Mouse (Mus musculus): ENCODE data around the gene Cacna1c.

The Cacna1c gene

DNA sequence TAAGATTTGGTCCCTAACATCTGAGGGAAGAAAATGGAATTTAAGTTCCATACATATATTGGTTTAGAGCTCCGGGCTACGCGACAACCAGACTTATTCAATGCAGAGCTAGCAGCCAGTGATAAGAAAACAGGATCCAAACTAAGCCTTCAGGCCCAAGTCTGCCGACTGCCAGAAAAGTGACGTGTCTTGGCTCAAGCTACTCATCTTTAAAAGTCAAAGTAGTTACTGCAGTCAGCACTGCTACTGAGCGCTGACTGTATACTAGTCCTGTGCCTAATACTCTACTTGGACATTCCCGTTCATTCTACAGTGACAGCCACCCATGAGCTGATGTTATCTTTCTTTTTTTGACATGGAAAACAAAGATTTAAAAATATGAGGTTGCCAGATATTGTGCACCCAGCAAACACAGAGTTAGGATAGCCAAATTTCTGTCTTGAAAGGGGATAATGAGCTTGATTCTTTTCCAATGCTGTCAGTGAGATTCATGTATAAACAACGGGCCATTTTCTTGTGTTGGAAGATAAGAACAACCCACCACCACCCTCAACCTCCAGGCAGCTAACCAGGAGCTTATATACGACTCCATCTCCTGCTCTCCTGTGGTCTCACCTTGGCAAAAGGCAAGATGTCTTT lies 456.1 kb downstream of the Cacna1c start:
- DNase-seq (ENCODE audit: low spot score), result no peak

- no peak for DNase-seq (ENCODE audit: low spot score)
Measured at GRCm38 (mm10) chr6:118739344-118739743, 456.9 kb downstream of the Cacna1c start.

- DNase-seq (ENCODE audit: low spot score), result no peak
Measured at GRCm38 (mm10) chr6:118738656-118739055, 457.6 kb downstream of the Cacna1c start.

GRCm38 (mm10) chr6:118737078-118737477 lies 459.1 kb downstream of the Cacna1c start:
- no peak for DNase-seq (ENCODE audit: low spot score)

- no peak for DNase-seq (ENCODE audit: low spot score)
Measured at GRCm38 (mm10) chr6:118736491-118736890, 459.7 kb downstream of the Cacna1c start.

GRCm38 (mm10) chr6:118735145-118735544 lies 461.1 kb downstream of the Cacna1c start:
- DNase-seq (ENCODE audit: low spot score), result no peak

- no peak for DNase-seq (ENCODE audit: low spot score)
Measured at GRCm38 (mm10) chr6:118731937-118732336, 464.3 kb downstream of the Cacna1c start.

DNA sequence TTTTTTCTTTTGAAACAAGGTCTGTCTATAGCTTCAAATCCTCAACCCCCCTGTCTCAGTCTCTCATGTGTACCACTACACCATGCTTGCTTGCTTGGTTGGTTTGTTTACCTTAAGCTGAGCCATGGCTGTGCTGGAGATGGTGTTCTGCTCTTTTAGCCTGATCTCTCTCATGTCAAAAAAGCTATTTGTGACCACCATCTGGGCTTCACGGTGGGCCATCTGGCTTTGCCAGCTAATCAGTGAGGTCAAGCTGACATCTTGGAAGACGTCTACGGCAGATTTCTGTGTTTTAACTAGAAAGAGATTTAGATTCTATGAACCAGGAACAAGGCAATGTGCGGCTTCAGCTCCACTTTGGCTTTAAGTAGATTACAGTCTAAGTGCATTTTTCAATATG lies 471.3 kb downstream of the Cacna1c start:
- no peak for DNase-seq (ENCODE audit: low spot score)

DNA sequence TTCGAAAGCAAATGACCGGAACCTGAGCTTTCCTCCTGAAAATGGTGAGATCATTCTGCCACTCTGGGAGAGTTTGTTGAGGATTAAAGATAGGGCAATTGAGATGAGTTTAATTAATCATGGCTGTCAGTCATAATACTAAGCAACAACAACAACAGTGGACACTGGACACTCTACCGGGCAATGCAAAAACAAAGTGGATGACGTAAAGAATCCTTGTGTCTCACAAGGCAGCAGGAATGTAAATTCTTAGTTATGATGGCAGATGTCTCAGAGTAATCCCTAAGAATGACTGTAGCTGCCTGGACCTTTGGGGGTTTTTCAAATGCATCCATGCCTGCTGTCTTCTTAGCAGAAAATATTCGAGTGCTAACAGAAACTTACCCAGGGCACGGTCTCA lies 471.8 kb downstream of the Cacna1c start:
- DNase-seq (ENCODE audit: low spot score), result no peak

- no peak for DNase-seq (ENCODE audit: low spot score)
Measured at GRCm38 (mm10) chr6:118722336-118722735, 473.9 kb downstream of the Cacna1c start.

DNA sequence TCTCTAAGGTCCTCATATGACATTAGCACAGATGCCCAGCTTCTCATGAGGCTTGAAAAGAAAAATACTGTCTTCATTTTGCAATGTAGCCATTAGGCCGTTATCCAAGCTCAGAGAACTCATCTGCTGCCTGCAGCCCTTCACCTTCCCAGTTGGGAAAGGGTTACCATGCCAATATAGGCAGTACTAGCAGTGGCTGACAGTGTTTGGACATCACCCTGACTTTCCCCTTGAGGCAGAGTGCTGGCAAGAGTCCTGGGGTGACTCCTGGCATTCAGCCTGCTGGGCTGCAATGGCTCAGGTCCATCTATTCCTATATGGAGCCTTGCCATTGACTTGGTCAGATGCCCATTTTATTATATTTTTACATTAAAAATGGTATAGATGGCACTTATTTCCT lies 476.7 kb downstream of the Cacna1c start:
- DNase-seq (ENCODE audit: low spot score), result no peak

- DNase-seq (ENCODE audit: low spot score), result no peak
Measured at GRCm38 (mm10) chr6:118713286-118713685, 482.9 kb downstream of the Cacna1c start.

DNA sequence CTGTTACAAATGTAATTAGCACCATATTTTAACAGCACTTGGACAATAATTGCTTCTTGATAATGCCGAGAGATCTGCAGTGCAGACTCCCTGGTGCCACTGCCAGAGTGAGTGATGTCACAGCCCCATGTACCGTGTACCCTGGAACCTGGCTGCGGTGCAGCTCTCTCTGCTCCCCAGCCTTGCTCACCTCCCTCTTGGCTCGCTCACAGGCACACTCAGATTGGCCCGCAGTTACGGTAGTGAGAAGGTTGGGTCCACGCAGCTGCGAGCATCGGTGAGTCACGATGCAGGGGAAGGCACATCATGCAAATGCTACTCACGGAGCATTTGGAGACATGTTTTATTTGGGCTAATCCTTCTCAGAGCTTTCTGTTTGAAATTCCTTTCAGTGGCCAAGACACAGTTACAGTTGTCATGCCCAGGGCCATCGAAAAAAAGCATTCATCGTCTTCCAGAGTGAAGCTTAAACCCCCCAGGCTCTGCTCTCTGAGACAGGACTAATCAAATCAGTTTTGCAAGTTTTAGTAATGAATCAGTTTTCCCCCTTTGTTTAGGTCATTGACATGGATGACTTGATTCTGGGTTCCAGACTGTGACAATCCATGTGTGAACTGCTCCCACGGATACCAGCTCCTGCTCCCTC lies 484.4 kb downstream of the Cacna1c start:
- DNase-seq (ENCODE audit: low spot score), result peak; percentile 50

GRCm38 (mm10) chr6:118707066-118707465 lies 489.2 kb downstream of the Cacna1c start:
- no peak for DNase-seq (ENCODE audit: low spot score)

DNA sequence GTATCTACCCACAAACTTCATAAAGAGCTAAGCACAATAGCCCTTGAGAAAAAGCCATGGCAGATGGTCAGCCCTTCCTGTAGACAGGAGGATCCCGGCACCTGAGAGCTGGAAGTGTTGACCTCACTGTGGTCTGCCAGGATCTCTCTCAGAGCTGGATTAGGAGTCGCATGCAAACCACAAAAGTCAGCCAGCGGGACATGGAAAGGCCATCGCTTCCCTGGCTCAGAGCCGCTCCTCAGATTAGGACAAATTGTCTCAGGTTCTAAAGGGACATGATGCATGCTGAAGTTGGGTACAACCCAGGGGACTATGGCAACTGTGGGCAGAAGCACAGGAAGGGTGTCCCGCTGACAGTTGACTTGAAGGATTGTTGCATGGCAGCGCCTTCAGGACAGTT lies 490.4 kb downstream of the Cacna1c start:
- no peak for DNase-seq (ENCODE audit: low spot score)

DNA sequence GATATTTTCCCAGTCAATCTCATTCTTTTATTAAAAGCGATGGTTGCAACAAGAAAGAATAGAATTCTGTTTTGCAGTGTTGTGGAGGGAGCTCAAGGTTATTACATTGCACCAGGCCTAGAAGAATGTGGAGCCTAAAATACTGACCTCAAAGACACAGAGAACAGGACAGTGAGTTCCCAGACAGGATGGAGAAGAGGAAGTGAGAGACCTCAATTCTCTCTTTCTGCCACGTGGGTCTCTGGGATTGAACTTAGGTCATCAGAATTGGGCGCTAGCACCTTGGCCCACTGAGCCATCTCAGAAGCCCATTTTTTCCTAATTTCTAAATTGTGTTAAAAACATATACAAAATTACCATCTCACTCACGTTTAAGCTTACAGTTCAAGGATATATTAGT lies 501.6 kb downstream of the Cacna1c start:
- DNase-seq (ENCODE audit: low spot score), result no peak

DNA sequence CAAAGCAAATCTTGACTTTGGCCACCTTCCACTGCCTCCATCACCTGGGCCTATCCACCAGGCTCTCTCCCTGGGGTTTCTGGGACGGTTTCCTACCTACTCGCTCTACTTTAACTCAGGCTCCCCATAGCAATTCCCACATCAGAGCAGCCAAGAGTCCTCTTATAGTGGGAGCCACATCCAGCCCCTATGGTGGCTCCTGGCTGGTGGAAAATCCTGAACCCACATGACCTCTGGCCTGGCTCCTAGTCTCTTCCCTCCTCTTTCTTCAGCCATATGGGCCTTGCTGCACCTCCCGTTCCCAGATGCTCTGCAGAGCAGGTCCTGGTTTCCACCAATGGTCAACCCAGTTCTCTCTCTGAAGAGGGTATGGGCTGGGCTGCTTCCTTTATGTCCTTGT lies 506.8 kb downstream of the Cacna1c start:
- no peak for DNase-seq (ENCODE audit: low spot score)

DNA sequence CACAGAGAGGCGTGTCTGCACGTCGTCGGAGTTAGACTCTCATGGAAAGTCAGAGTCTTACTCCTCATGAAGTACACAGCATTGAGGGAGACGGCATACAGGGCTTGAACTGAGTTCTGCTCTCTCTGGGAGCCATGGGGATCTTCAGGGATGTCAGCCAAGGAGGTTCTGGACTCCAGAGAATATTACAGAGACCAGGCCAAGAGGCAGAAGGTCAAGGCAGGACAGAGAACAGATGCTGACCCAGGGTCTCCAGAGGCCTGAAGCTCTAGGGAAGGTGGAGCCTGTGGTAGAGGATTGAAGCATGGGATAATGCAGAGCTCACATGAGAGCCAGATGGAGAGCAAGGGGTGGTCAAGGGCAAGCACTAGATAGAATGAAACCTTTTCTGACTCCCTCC lies 507.4 kb downstream of the Cacna1c start:
- no peak for DNase-seq (ENCODE audit: low spot score)

GRCm38 (mm10) chr6:118680814-118681213 lies 515.4 kb downstream of the Cacna1c start:
- DNase-seq (ENCODE audit: low spot score), result no peak

DNA sequence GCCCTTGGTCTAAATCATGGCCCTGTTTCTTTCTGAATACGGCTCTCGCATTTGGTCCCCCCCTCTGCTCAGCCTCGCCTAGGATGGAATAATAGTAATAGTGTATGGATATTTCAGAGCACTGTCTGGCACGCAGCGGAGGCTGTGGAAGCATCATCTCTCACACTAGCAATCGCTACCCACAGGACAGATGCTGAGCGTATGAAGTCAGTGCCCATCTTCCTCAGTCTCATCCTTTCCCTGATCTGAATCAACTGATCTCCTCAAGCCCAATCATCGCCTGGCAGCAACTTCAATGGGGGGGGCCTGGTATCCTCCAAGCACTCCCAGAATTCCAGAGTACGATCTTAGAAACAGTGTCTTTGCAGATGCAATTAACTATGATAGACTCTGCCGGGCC lies 518.2 kb downstream of the Cacna1c start:
- no peak for DNase-seq (ENCODE audit: low spot score)

GRCm38 (mm10) chr6:118677306-118677705 lies 518.9 kb downstream of the Cacna1c start:
- DNase-seq (ENCODE audit: low spot score), result no peak

- no peak for DNase-seq (ENCODE audit: low spot score)
Measured at GRCm38 (mm10) chr6:118674781-118675180, 521.4 kb downstream of the Cacna1c start.

- no peak for DNase-seq (ENCODE audit: low spot score)
Measured at GRCm38 (mm10) chr6:118673974-118674695, 522.1 kb downstream of the Cacna1c start.

Measured in left cerebral cortex, adult 11 months (tissue).